Mouse (Mus musculus) lung, embryonic 15.5 days (tissue): Measurements from ENCODE around the gene Ptprf. TPM values are rescaled to one million over a fixed set of nuclear protein-coding genes. Genes with fewer than 3 reads are reported as not detected.

Source experiments
- ATAC-seq: fragments of 200-750 bp; cut with Nextera tagmentation; 2 replicates; pipeline ENCODE4 v1.8.0; 2017; ENCODE audit warnings: moderate number of reproducible peaks, borderline replicate concordance; ENCODE audit not compliant: low FRiP score, low TSS enrichment; ENCODE audit errors: extremely low read depth
- H3K27ac ChIP-seq: fragments of 300-500 bp; sonication (generic); 2 replicates; pipeline ENCODE4 v1.5.1; 2015; ENCODE audit warnings: moderate library complexity, mild to moderate bottlenecking, inconsistent platforms
- H3K27me3 ChIP-seq: fragments of 300-500 bp; sonication (generic); 2 replicates; pipeline ENCODE4 v1.6.1; 2015; ENCODE audit warnings: inconsistent platforms
- H3K36me3 ChIP-seq: fragments of 300-500 bp; sonication (generic); 2 replicates; pipeline ENCODE4 v1.6.1; 2015; ENCODE audit warnings: inconsistent platforms
- H3K4me1 ChIP-seq: fragments of 300-500 bp; sonication (generic); 2 replicates; pipeline ENCODE4 v1.6.1; 2015; ENCODE audit warnings: inconsistent platforms
- H3K4me2 ChIP-seq: fragments of 300-500 bp; sonication (generic); 2 replicates; pipeline ENCODE4 v1.6.1; 2015; ENCODE audit warnings: inconsistent platforms, mild to moderate bottlenecking, moderate library complexity
- H3K4me3 ChIP-seq: fragments of 300-500 bp; sonication (generic); 2 replicates; pipeline ENCODE4 v1.5.1; 2015; ENCODE audit warnings: mild to moderate bottlenecking, inconsistent platforms
- H3K9ac ChIP-seq: fragments of 300-500 bp; sonication (generic); 2 replicates; pipeline ENCODE4 v1.6.1; 2015; ENCODE audit warnings: inconsistent platforms
- H3K9me3 ChIP-seq: fragments of 300-500 bp; sonication (generic); 2 replicates; pipeline ENCODE4 v1.6.1; 2016; ENCODE audit warnings: inconsistent platforms
- WGBS: fragments of 180-500 bp; shearing (Covaris S2); methylation state at CpG from one replicate; pipeline ENCODE4 v1.1.7; 2015; 5-methylcytosine and 5-hydroxymethylcytosine counted together
- polyA plus RNA-seq: library from polyadenylated mRNA; unstranded; fragments of >200 nt; fragmentation: Nextera tagmentation; extraction: Ambion mirVana; gene quantifications from 2 replicates; pipeline ENCODE4 v1.2.1, GENCODE M21; 2015

Ptprf gene
- polyA plus RNA-seq, 1 experiment from 2014 or later: 82.9 TPM

DNA sequence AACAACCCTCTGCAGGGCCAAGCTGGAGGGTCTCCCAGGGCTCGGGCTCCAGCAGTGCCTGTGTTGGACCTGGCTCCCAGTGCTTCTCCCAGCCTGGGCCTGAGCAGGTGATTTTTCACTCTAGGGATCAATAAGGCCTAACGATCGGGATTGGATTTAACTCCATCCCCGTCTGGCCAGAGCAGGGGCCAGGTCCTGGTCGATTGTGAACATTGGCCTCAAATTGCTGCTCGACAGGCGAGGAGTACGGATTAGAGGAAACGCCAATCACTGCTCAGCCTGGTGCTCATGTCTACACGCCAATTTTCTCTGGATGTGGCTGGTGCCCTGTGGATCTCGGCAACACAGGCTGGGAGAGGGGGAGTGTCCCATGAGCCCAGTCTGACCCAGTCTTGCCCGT lies 63.8 kb downstream of the Ptprf start:
- Histone ChIP-seq H3K4me2 (no peak overlapping the region), H3K4me3 (no peak overlapping the region), H3K27ac (no peak overlapping the region), H3K9me3 (no peaks in the 10 kb centered on the region), H3K36me3 (peaks cover 60% of the 10 kb centered on the region), H3K4me1 (peaks cover 13% of the 10 kb centered on the region), H3K9ac (no peak overlapping the region), H3K27me3 (no peaks in the 10 kb centered on the region)
- ATAC-seq: no peak
- 85% methylated on average over 12 of the region's 12 CpGs for WGBS

DNA sequence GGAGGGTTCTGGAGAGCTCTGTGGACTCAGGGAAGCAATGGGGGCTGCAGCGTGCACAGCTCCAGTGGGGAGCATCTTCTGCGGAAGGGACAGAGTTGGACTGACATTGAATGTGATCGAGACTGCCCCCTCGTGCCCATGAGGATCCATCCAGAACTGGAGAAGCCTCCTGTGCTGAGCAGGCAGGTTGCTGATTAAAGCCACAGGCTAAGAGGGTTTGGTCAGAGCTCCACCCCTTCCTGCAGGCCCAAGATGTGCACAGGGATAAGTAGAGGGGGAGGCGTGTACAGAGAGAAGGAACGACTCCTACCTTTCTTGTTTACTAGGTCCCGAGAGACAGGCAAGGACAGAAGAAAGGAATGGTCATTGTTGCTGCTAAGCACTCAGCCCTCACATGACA lies 69.9 kb downstream of the Ptprf start:
- ATAC-seq: no peak
- no peaks in the 10 kb centered on the region for H3K27me3 ChIP-seq
- WGBS: 77% methylated on average over 7 of the region's 7 CpGs
- peaks cover 84% of the 10 kb centered on the region for H3K36me3 ChIP-seq
- no peak overlapping the region for H3K4me3 ChIP-seq
- H3K4me2 ChIP-seq: no peak overlapping the region
- H3K9ac ChIP-seq: no peak overlapping the region
- H3K4me1 ChIP-seq: no peaks in the 10 kb centered on the region
- no peaks in the 10 kb centered on the region for H3K9me3 ChIP-seq
- H3K27ac ChIP-seq: no peak overlapping the region

DNA sequence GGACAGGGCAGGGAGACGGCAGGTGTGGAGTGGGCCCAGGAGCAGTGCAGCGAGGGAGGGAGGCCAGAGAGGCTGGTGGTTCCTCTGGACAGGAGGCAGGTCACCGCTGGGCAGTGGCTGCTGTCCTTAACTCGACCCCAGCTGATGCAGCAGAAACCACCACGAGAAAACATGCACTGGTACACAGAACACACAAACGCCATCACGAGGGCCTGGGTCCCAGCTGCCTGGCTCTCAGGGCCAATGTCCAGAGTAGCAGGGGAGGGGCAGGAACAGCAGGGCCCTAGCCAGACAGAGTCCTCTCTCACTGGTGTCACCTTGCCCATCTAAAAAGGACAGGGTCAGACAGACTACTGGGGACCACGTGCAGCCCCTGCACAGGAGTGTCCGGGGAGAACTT lies 70.4 kb downstream of the Ptprf start:
- no peak overlapping the region for H3K9ac ChIP-seq
- H3K27ac ChIP-seq: no peak overlapping the region
- no peak overlapping the region for H3K4me3 ChIP-seq
- 76% methylated on average over 9 of the region's 9 CpGs for WGBS
- H3K27me3 ChIP-seq: no peaks in the 10 kb centered on the region
- no peak overlapping the region for H3K4me2 ChIP-seq
- H3K9me3 ChIP-seq: no peaks in the 10 kb centered on the region
- no peak for ATAC-seq
- peaks cover 84% of the 10 kb centered on the region for H3K36me3 ChIP-seq
- no peaks in the 10 kb centered on the region for H3K4me1 ChIP-seq

GRCm38 (mm10) chr4:118219487-118219886 lies 71.7 kb downstream of the Ptprf start:
- WGBS: 83% methylated on average over 6 of the region's 6 CpGs
- H3K36me3 ChIP-seq: peaks cover 79% of the 10 kb centered on the region
- H3K4me1 ChIP-seq: no peaks in the 10 kb centered on the region
- H3K9ac ChIP-seq: no peak overlapping the region
- ATAC-seq: no peak
- H3K4me2 ChIP-seq: no peak overlapping the region
- H3K27me3 ChIP-seq: no peaks in the 10 kb centered on the region
- no peak overlapping the region for H3K4me3 ChIP-seq
- no peak overlapping the region for H3K27ac ChIP-seq
- H3K9me3 ChIP-seq: no peaks in the 10 kb centered on the region

GRCm38 (mm10) chr4:118218521-118218920 lies 72.7 kb downstream of the Ptprf start:
- no peak overlapping the region for H3K27ac ChIP-seq
- peaks cover 76% of the 10 kb centered on the region for H3K36me3 ChIP-seq
- H3K27me3 ChIP-seq: no peaks in the 10 kb centered on the region
- no peak overlapping the region for H3K9ac ChIP-seq
- WGBS: 87% methylated on average over 5 of the region's 5 CpGs
- no peaks in the 10 kb centered on the region for H3K4me1 ChIP-seq
- H3K4me2 ChIP-seq: no peak overlapping the region
- H3K4me3 ChIP-seq: no peak overlapping the region
- no peaks in the 10 kb centered on the region for H3K9me3 ChIP-seq
- ATAC-seq: no peak

GRCm38 (mm10) chr4:118216726-118217595 lies 74.2 kb downstream of the Ptprf start:
- no peak; the same call in 1 of the 2 replicates for ATAC-seq
- Histone ChIP-seq H3K9ac (no peak overlapping the region), H3K4me3 (no peak overlapping the region), H3K4me1 (no peaks in the 10 kb centered on the region), H3K36me3 (peaks cover 76% of the 10 kb centered on the region), H3K27ac (no peak overlapping the region), H3K4me2 (no peak overlapping the region), H3K9me3 (no peaks in the 10 kb centered on the region), H3K27me3 (no peaks in the 10 kb centered on the region)
- WGBS: 81% methylated on average over 17 of the region's 17 CpGs

- H3K27me3 ChIP-seq: no peaks in the 10 kb centered on the region
- WGBS: 88% methylated on average over 1 of the region's 1 CpGs
Measured at GRCm38 (mm10) chr4:118214891-118215290, 76.3 kb downstream of the Ptprf start.

GRCm38 (mm10) chr4:118206918-118207640 lies 84.1 kb downstream of the Ptprf start:
- Histone ChIP-seq H3K27me3 (no peaks in the 10 kb centered on the region), H3K4me1 (no peaks in the 10 kb centered on the region), H3K27ac (no peak overlapping the region), H3K36me3 (peaks cover 41% of the 10 kb centered on the region), H3K9me3 (no peaks in the 10 kb centered on the region), H3K4me2 (no peak overlapping the region), H3K4me3 (no peak overlapping the region), H3K9ac (no peak overlapping the region)
- no peak for ATAC-seq
- 72% methylated on average over 10 of the region's 10 CpGs for WGBS

More at GRCm38 (mm10) chr4:118214891-118215290, 76.3 kb downstream of the Ptprf start:
- Histone ChIP-seq H3K36me3 (peaks cover 78% of the 10 kb centered on the region), H3K9me3 (no peaks in the 10 kb centered on the region), H3K4me2 (no peak overlapping the region), H3K4me1 (no peaks in the 10 kb centered on the region), H3K27ac (no peak overlapping the region), H3K9ac (no peak overlapping the region), H3K4me3 (no peak overlapping the region)
- ATAC-seq: no peak

DNA sequence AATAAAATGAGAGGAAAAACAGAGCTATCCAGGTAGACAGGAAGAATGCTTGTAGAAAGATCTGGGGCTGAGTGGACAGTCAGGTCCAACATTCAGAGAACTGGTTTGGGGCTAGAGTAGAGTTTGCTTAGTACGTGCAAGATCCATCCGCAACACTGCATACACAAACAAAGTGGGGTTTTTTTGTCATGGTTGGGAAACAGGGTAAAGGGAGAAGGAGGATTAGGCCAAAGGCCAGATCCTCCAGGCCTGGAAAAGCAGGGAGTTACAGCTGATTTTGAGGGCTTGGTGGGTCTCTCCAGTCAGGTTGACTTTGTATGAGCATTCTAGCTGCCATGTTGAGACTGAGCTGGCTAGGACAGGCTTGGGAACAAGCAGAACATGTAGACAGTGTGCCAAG lies 85.3 kb downstream of the Ptprf start:
- Histone ChIP-seq H3K4me2 (no peak overlapping the region), H3K36me3 (peaks cover 29% of the 10 kb centered on the region), H3K4me1 (no peaks in the 10 kb centered on the region), H3K4me3 (no peak overlapping the region), H3K27ac (no peak overlapping the region), H3K9ac (no peak overlapping the region), H3K27me3 (no peaks in the 10 kb centered on the region), H3K9me3 (no peaks in the 10 kb centered on the region)
- 88% methylated on average over 2 of the region's 2 CpGs for WGBS
- ATAC-seq: no peak

DNA sequence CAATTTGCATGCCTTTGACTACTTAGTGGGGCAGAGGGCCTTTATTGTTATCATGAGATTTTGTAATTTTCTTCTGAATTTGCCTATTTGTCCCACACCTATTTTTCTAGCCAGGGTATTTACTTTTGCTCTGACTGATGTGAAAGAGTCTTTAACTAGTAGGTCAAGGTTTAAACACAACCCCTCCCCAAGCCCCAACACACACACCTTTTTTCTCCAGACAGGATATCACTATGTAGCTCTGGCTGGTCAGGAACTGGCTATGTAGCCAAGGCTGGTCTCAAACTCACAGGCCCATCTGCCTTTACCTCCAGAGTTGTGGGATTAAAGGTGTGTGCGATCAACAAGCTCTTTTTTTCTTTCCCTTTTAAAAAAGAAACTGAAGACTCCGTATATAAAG lies 92.1 kb downstream of the Ptprf start:
- H3K27ac ChIP-seq: no peak overlapping the region
- no peaks in the 10 kb centered on the region for H3K27me3 ChIP-seq
- no peak overlapping the region for H3K4me2 ChIP-seq
- H3K4me3 ChIP-seq: no peak overlapping the region
- H3K9ac ChIP-seq: no peak overlapping the region
- ATAC-seq: no peak
- H3K9me3 ChIP-seq: no peaks in the 10 kb centered on the region
- no peaks in the 10 kb centered on the region for H3K4me1 ChIP-seq
- no peaks in the 10 kb centered on the region for H3K36me3 ChIP-seq
- WGBS: 89% methylated on average over 2 of the region's 2 CpGs

GRCm38 (mm10) chr4:118198606-118199005 lies 92.6 kb downstream of the Ptprf start:
- no peak overlapping the region for H3K9ac ChIP-seq
- no peak overlapping the region for H3K4me2 ChIP-seq
- H3K27ac ChIP-seq: no peak overlapping the region
- no peak overlapping the region for H3K4me3 ChIP-seq
- H3K27me3 ChIP-seq: no peaks in the 10 kb centered on the region
- WGBS: 52% methylated on average over 3 of the region's 3 CpGs
- no peaks in the 10 kb centered on the region for H3K36me3 ChIP-seq
- no peak for ATAC-seq
- H3K4me1 ChIP-seq: no peaks in the 10 kb centered on the region
- no peaks in the 10 kb centered on the region for H3K9me3 ChIP-seq

GRCm38 (mm10) chr4:118196185-118196584 lies 95.0 kb downstream of the Ptprf start:
- no peak overlapping the region for H3K9ac ChIP-seq
- 74% methylated on average over 10 of the region's 10 CpGs for WGBS
- no peak overlapping the region for H3K4me3 ChIP-seq
- no peak overlapping the region for H3K27ac ChIP-seq
- H3K9me3 ChIP-seq: no peaks in the 10 kb centered on the region
- H3K27me3 ChIP-seq: no peaks in the 10 kb centered on the region
- no peaks in the 10 kb centered on the region for H3K4me1 ChIP-seq
- ATAC-seq: no peak
- no peaks in the 10 kb centered on the region for H3K36me3 ChIP-seq
- no peak overlapping the region for H3K4me2 ChIP-seq
